Mouse (Mus musculus) heart, adult 2 months (tissue): ENCODE results near the gene S100b. TPM values are rescaled to one million over a fixed set of nuclear protein-coding genes. Genes with fewer than 3 reads are reported as not detected.

Experiments used
- DNase-seq, 2 experiments: peaks; one replicate each; pipeline ENCODE4 v3.0.0; 2021
- H3K27ac ChIP-seq: fragments of 200-600 bp; 2 replicates; pipeline ENCODE4 v1.8.1; 2022
- H3K27me3 ChIP-seq: fragments of 200-500 bp; 2 replicates; pipeline ENCODE4 v1.6.1; 2012; ENCODE audit warnings: mild to moderate bottlenecking, low read length, inconsistent platforms, mixed read lengths; ENCODE audit not compliant: control insufficient read depth, insufficient read depth
- H3K36me3 ChIP-seq: fragments of 200-500 bp; 2 replicates; pipeline ENCODE4 v1.6.1; 2012; ENCODE audit warnings: low read length, inconsistent platforms; ENCODE audit not compliant: control insufficient read depth, insufficient read depth
- H3K4me1 ChIP-seq: fragments of 200-500 bp; 2 replicates; pipeline ENCODE4 v1.6.1; 2011; ENCODE audit warnings: low read length; ENCODE audit not compliant: control insufficient read depth, insufficient read depth
- H3K4me3 ChIP-seq: fragments of 200-600 bp; 2 replicates; pipeline ENCODE4 v1.8.1; 2022
- H3K79me2 ChIP-seq: fragments of 200-500 bp; replicated peaks from 2 replicates; pipeline ENCODE4 v1.6.1; 2012; ENCODE audit warnings: mild to moderate bottlenecking, inconsistent platforms, low read length, moderate library complexity, mixed read lengths; ENCODE audit not compliant: control insufficient read depth, insufficient read depth
- H3K9ac ChIP-seq: fragments of 200-500 bp; 2 replicates; pipeline ENCODE4 v1.6.1; 2012; ENCODE audit warnings: low read depth, mild to moderate bottlenecking, control low read depth, inconsistent platforms, low read length, mixed read lengths
- CTCF ChIP-seq: fragments of 200-600 bp; IDR thresholded peaks from 2 replicates; pipeline ENCODE4 v1.8.1; 2022; ENCODE audit warnings: antibody characterized with exemption, mild to moderate bottlenecking, moderate library complexity
- EP300 ChIP-seq: fragments of 200-500 bp; IDR thresholded peaks from 2 replicates; pipeline ENCODE4 v1.6.1; 2011; ENCODE audit warnings: low read depth, low read length, control low read depth; ENCODE audit not compliant: insufficient read depth
- POLR2A ChIP-seq: fragments of 200-500 bp; IDR thresholded peaks from 2 replicates; pipeline ENCODE4 v1.6.1; 2011; ENCODE audit warnings: mild to moderate bottlenecking, low read depth, low read length, control low read depth; ENCODE audit not compliant: insufficient read depth
- whole genome bisulfite sequencing: fragments of 180-500 bp; shearing (Covaris S2); methylation state at CpG from one replicate; pipeline ENCODE4 v1.1.7; 2018; 5-methylcytosine and 5-hydroxymethylcytosine counted together
- intact Hi-C: fragments of 180-260 bp; cut with DNase I; formaldehyde crosslinking; loops from one replicate; pipeline ENCODE4 v1.15.1; 2025
- polyA plus RNA-seq: library from polyadenylated mRNA; depleted of rRNA; stranded (reverse); fragments of >200 nt; gene quantifications from 2 replicates; pipeline ENCODE4 v1.2.3, GENCODE M21; 2012
- total RNA-seq, 2 experiments: library from RNA; stranded (reverse); gene quantifications; 2 replicates each; pipeline ENCODE4 v1.2.3; 2021

S100b gene
- total and polyA plus RNA-seq, 3 experiments: 1.4 to 3.7 (median 1.5) TPM

DNA sequence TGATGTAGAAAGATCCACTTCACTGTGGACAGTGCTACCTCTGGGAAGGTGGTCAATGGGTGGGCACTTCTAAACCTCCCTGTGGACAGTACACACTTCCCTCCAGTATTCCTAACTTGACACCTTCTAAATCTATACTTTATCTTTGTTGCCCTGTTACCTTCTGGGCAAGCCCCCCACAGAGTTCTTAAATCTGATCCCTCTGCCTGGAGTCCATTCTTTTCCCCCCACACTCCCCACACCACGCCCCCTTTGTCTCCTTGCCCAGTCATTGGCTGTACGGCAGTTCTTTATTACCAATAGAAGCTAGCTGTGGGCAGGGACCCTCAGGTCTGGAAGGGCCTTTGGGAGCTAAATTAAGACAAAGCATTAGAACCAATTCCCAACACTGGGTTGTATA lies 8.5 kb upstream of the S100b start:
- no peak for DNase-seq
- no peak overlapping the region for H3K4me3 ChIP-seq
- no peak overlapping the region for H3K27ac ChIP-seq
- no peak overlapping the region for H3K9ac ChIP-seq
- H3K27me3 ChIP-seq: no peaks in the 10 kb centered on the region
- H3K4me1 ChIP-seq: no peaks in the 10 kb centered on the region
- TF ChIP-seq POLR2A: no peak
- TF ChIP-seq CTCF: no peak
- TF ChIP-seq EP300: no peak
- no peaks in the 10 kb centered on the region for H3K79me2 ChIP-seq
- intact Hi-C loops: no loop called here
- WGBS: 91% methylated on average over 2 of the region's 2 CpGs
- no peaks in the 10 kb centered on the region for H3K36me3 ChIP-seq

- no peak overlapping the region for H3K4me3 ChIP-seq
- DNase-seq: no peak
- TF ChIP-seq POLR2A: no peak
- no peak for TF ChIP-seq CTCF
- no peak for TF ChIP-seq EP300
- no peaks in the 10 kb centered on the region for H3K27me3 ChIP-seq
- H3K79me2 ChIP-seq: no peaks in the 10 kb centered on the region
- WGBS: 71% methylated on average over 4 of the region's 4 CpGs
- no peaks in the 10 kb centered on the region for H3K36me3 ChIP-seq
- intact Hi-C loops: no loop called here
- no peak overlapping the region for H3K9ac ChIP-seq
- no peak overlapping the region for H3K27ac ChIP-seq
- H3K4me1 ChIP-seq: no peaks in the 10 kb centered on the region
Measured at GRCm38 (mm10) chr10:76246601-76247000, 7.1 kb upstream of the S100b start.

GRCm38 (mm10) chr10:76247960-76248646 lies 5.5 kb upstream of the S100b start:
- no peak overlapping the region for H3K9ac ChIP-seq
- whole genome bisulfite sequencing: 70% methylated on average over 21 of the region's 21 CpGs
- H3K4me1 ChIP-seq: no peaks in the 10 kb centered on the region
- no peaks in the 10 kb centered on the region for H3K36me3 ChIP-seq
- no peaks in the 10 kb centered on the region for H3K79me2 ChIP-seq
- no peaks in the 10 kb centered on the region for H3K27me3 ChIP-seq
- H3K27ac ChIP-seq: no peak overlapping the region
- TF ChIP-seq POLR2A (no peak), CTCF (no peak), EP300 (no peak)
- intact Hi-C loops: no loop called here
- no peak for DNase-seq
- no peak overlapping the region for H3K4me3 ChIP-seq

GRCm38 (mm10) chr10:76248647-76248968 lies 5.0 kb upstream of the S100b start:
- intact Hi-C loops: no loop called here
- H3K4me3 ChIP-seq: no peak overlapping the region
- TF ChIP-seq POLR2A (no peak), EP300 (no peak), CTCF (no peak)
- WGBS: 85% methylated on average over 5 of the region's 5 CpGs
- no peak for DNase-seq
- H3K9ac ChIP-seq: no peak overlapping the region
- H3K27ac ChIP-seq: no peak overlapping the region
- H3K27me3 ChIP-seq: no peaks in the 10 kb centered on the region
- no peaks in the 10 kb centered on the region for H3K36me3 ChIP-seq
- no peaks in the 10 kb centered on the region for H3K4me1 ChIP-seq
- no peaks in the 10 kb centered on the region for H3K79me2 ChIP-seq

DNA sequence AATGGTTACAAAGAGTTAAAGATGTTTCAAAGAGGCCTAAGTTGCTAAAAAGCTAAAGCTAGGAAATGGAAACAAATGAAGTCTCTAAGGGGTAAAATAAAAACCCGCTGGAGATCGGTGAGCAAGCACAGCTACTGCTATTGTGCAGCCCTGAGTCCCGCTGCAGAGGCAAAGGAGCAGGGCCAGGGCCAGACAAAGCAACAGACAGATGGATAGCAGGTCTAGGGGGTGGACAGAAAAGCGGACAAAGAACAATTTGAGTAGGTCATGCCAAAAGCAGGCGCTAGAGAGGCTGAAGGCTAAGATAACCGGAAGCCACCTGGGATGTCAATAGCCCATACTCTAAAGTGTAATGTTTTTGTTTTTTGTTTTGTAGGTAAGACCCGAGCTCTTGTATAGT lies 2.8 kb upstream of the S100b start:
- no peak overlapping the region for H3K4me3 ChIP-seq
- TF ChIP-seq POLR2A: no peak
- TF ChIP-seq EP300: no peak
- TF ChIP-seq CTCF: no peak
- H3K27ac ChIP-seq: no peak overlapping the region
- H3K27me3 ChIP-seq: no peaks in the 10 kb centered on the region
- no peak overlapping the region for H3K9ac ChIP-seq
- DNase-seq: no peak
- intact Hi-C loops: no loop called here
- H3K79me2 ChIP-seq: no peaks in the 10 kb centered on the region
- H3K4me1 ChIP-seq: no peaks in the 10 kb centered on the region
- no peaks in the 10 kb centered on the region for H3K36me3 ChIP-seq
- WGBS: 75% methylated on average over 7 of the region's 7 CpGs

GRCm38 (mm10) chr10:76253079-76253478 lies 574 bp upstream of the S100b start:
- TF ChIP-seq EP300: no peak
- TF ChIP-seq POLR2A: no peak
- TF ChIP-seq CTCF: no peak
- no peak overlapping the region for H3K4me3 ChIP-seq
- 100% methylated on average over 1 of the region's 1 CpGs for WGBS
- intact Hi-C loops: no loop called here
- peaks cover 5% of the 10 kb centered on the region for H3K4me1 ChIP-seq
- no peaks in the 10 kb centered on the region for H3K27me3 ChIP-seq
- H3K9ac ChIP-seq: no peak overlapping the region
- H3K27ac ChIP-seq: no peak overlapping the region
- no peak for DNase-seq
- H3K79me2 ChIP-seq: no peaks in the 10 kb centered on the region
- H3K36me3 ChIP-seq: no peaks in the 10 kb centered on the region
